10 mouse cellular contexts compared by ENCODE assay signal in the genomic region with DNA sequence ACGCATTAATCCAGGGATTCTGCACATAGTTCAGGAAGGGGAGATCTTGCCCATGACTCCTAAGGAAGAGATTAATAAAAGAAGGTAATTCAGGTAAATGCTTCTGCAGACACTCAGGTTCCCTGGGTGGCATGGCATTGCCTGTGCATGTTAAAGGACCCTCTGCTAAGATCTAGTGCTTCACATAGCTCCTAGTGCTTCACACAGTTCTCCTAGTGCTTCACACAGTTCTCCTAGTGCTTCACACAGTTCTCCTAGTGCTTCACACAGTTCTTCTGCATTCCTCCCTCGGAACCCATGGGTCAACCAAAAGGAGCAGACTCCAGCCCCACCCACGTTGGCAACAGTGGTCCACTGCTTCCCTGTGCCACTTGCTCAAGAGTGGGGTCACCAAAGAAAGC. TPM values are rescaled to one million over a fixed set of nuclear protein-coding genes. Genes with fewer than 3 reads are reported as not detected.
A peak's percentile ranks its signal among the peaks of the same experiment; 100 is the strongest.
DNase-seq lines count a peak whose midpoint lies in the region; ATAC-seq and TF ChIP-seq lines count a peak whose summit lies in the region.
"Had no signal": no experiment of that assay in that cellular context is flagged by ENCODE, and none has a peak within 500 bp of the region (broad histone marks: within the 10 kb centered on the region; RNA-seq: fewer than 3 reads in every experiment).

No protein-coding gene starts in this region.

- H3K4me1 ChIP-seq in erythroblast, embryonic 14.5 days (ENCODE audit: control insufficient read depth): peaks cover 60% of the 10 kb centered on the region
- H3K4me1 ChIP-seq in lung, adult 2 months (ENCODE audit: control insufficient read depth, insufficient read depth, low read length): peaks cover 31% of the 10 kb centered on the region
- peaks cover 56% of the 10 kb centered on the region for H3K4me1 ChIP-seq in limb, embryonic 15.5 days

- TF ChIP-seq POLR2A in lung, adult 2 months (IDR thresholded peaks at IDR 0.05; ENCODE audit: borderline replicate concordance, extremely low read depth, low read depth, low read length): peak; percentile 83

- H3K4me3 ChIP-seq in erythroblast, embryonic 14.5 days (replicated peaks): peak overlapping the region; percentile 86
- H3K4me3 ChIP-seq in lung, adult 2 months (replicated peaks; ENCODE audit: extremely low read depth, low read depth, low read length): peak overlapping the region; percentile 58
- 0 out of 2 replicates have a peak overlapping the region, but pooled peaks have one; percentile 1 for H3K4me3 ChIP-seq in limb, embryonic 15.5 days
- H3K4me3 ChIP-seq: megakaryocyte, embryonic 14.5 days had no signal

- peaks cover 55% of the 10 kb centered on the region for H3K36me3 ChIP-seq in erythroblast, embryonic 14.5 days (ENCODE audit: control insufficient read depth)
- H3K36me3 ChIP-seq in limb, embryonic 15.5 days: peaks cover 7% of the 10 kb centered on the region
- no peaks in the 10 kb centered on the region for H3K36me3 ChIP-seq in splenic B cell, adult 2 months (ENCODE audit: control insufficient read depth, insufficient read depth, low read length, poor library complexity, severe bottlenecking)

- no peak for DNase-seq in lung, adult 2 months
- DNase-seq in lung, postnatal 25 days (ENCODE audit: low spot score): no peak
- DNase-seq in splenic B cell, adult 2 months (ENCODE audit: low read depth, low spot score): peak; percentile 42
- DNase-seq in cerebellum, adult 11-12 months: no peak
- no peak for DNase-seq in left cerebral cortex, adult 18-20 months (ENCODE audit: low spot score in 2 of 2)

- no peak for TF ChIP-seq CTCF in lung, adult 2 months (IDR thresholded peaks at IDR 0.05; ENCODE audit: insufficient read depth, low read length)

- 16% methylated on average over 3 of the region's 3 CpGs for WGBS in lung, adult 2 months
- 85% methylated on average over 3 of the region's 3 CpGs for WGBS in limb, embryonic 15.5 days

- no peak overlapping the region for H3K9ac ChIP-seq in limb, embryonic 15.5 days

- ATAC-seq in erythroblast, adult 5-6 weeks (replicated peaks; ENCODE audit: low FRiP score, poor library complexity, severe bottlenecking): no peak
- no peak for ATAC-seq in limb, embryonic 15.5 days (ENCODE audit: insufficient number of reproducible peaks, low FRiP score, low TSS enrichment, low read depth)
- ATAC-seq: inflammation-experienced regulatory T-cells, adult 6 months had no signal

- 0 out of 2 replicates have a peak overlapping the region, but pooled peaks have one; percentile 10 for H3K4me2 ChIP-seq in limb, embryonic 15.5 days

- no peaks in the 10 kb centered on the region for H3K9me3 ChIP-seq in erythroblast, embryonic 14.5 days (ENCODE audit: control insufficient read depth, low read length)
- no peaks in the 10 kb centered on the region for H3K9me3 ChIP-seq in limb, embryonic 15.5 days
- H3K9me3 ChIP-seq: megakaryocyte, embryonic 14.5 days had no signal

- H3K27me3 ChIP-seq in erythroblast, embryonic 14.5 days (ENCODE audit: control insufficient read depth): peaks cover 2% of the 10 kb centered on the region; the same call in 1 of the 2 replicates
- H3K27me3 ChIP-seq in limb, embryonic 15.5 days: no peaks in the 10 kb centered on the region
- H3K27me3 ChIP-seq in splenic B cell, adult 2 months (ENCODE audit: control insufficient read depth, insufficient read depth, low read length, poor library complexity, severe bottlenecking): no peaks in the 10 kb centered on the region

- no peak overlapping the region for H3K27ac ChIP-seq in limb, embryonic 15.5 days

RNA-seq across cellular contexts. Expression of gene Ergic1, which starts 56.1 kb away (rescaled TPM):
- polyA plus RNA-seq in erythroblast, embryonic 14.5 days (2012): 0.23 and 0.28 TPM in 2 replicates
- total RNA-seq in erythroblast, adult 5-6 weeks (2015; ENCODE audit: low replicate concordance): 23.4 and 26.1 TPM in 2 replicates
- total RNA-seq in erythroblast, adult 5-6 weeks (2017; ENCODE audit: low replicate concordance): 2.1 and 10.3 TPM in 2 replicates
- polyA plus RNA-seq in lung, adult 2 months (2012; rRNA removed): 86.3 and 93.3 TPM in 2 replicates
- polyA plus RNA-seq in limb, embryonic 15.5 days (2015; fragmentation: Nextera tagmentation; extraction: Ambion mirVana): 122 and 130 TPM in 2 replicates
- 100 to 1,000 TPM; 150 to 155 TPM for total RNA-seq in left cerebral cortex, adult 18-20 months (2021)

RNA-seq across cellular contexts. Expression of gene Dusp1, which starts 56.7 kb away (rescaled TPM):
- polyA plus RNA-seq in erythroblast, embryonic 14.5 days (2012): 107 and 129 TPM in 2 replicates
- total RNA-seq in erythroblast, adult 5-6 weeks (2015; ENCODE audit: low replicate concordance): 54.8 and 66.0 TPM in 2 replicates
- 9.5 and 13.1 TPM in 2 replicates for total RNA-seq in erythroblast, adult 5-6 weeks (2017; ENCODE audit: low replicate concordance)
- 233 and 359 TPM in 2 replicates for polyA plus RNA-seq in lung, adult 2 months (2012; rRNA removed)
- 27.3 and 32.5 TPM in 2 replicates for polyA plus RNA-seq in limb, embryonic 15.5 days (2015; fragmentation: Nextera tagmentation; extraction: Ambion mirVana)
- 10 to 100 TPM; 60.7 to 61.5 TPM for total RNA-seq in left cerebral cortex, adult 18-20 months (2021)

Comparison
In these comparisons a context has a peak if more than half of its experiments do, and no peak if none do; other contexts are left out.
1. H3K4me3 ChIP-seq: peak in every context shown above with its lines; median percentile 86 in erythroblast, embryonic 14.5 days; 58 in lung, adult 2 months; 1 in limb, embryonic 15.5 days.
2. RNA of gene Ergic1, which starts 56.1 kb away (polyA plus RNA-seq): 122 to 130 TPM in limb, embryonic 15.5 days and 86.3 to 93.3 TPM in lung, adult 2 months; 0.23 to 0.28 TPM in erythroblast, embryonic 14.5 days; every median in the first group is over 10 times any median in the second.